Mouse (Mus musculus) liver, embryonic 14.5 days (tissue): ENCODE measurements around the gene Junb. TPM values are rescaled to one million over a fixed set of nuclear protein-coding genes. Genes with fewer than 3 reads are reported as not detected.
A peak's percentile ranks its signal among the peaks of the same experiment; 100 is the strongest.

Experiments
- ATAC-seq: fragments of 200-750 bp; cut with Nextera tagmentation; 2 replicates; pipeline ENCODE4 v1.8.0; 2017; ENCODE audit warnings: moderate number of reproducible peaks, mild to moderate bottlenecking, moderate library complexity; ENCODE audit not compliant: insufficient read depth
- DNase-seq, 3 experiments: peaks; one replicate each; pipeline ENCODE4 v3.0.0-alpha.2; 2012 to 2013; ENCODE audit warnings: low read depth in 3 of 3, low spot score in 3 of 3
- H3K27ac ChIP-seq: fragments of 300-500 bp; sonication (generic); 2 replicates; pipeline ENCODE4 v1.5.1; 2014; ENCODE audit warnings: moderate library complexity, mild to moderate bottlenecking, control low read depth, inconsistent platforms
- H3K27me3 ChIP-seq: fragments of 300-500 bp; sonication (generic); 2 replicates; pipeline ENCODE4 v1.6.1; 2014; ENCODE audit warnings: mild to moderate bottlenecking, low read length, moderate library complexity; ENCODE audit not compliant: control insufficient read depth, insufficient read depth
- H3K36me3 ChIP-seq: fragments of 300-500 bp; sonication (generic); replicated peaks from 2 replicates; pipeline ENCODE4 v1.6.1; 2014; ENCODE audit warnings: low read depth; ENCODE audit not compliant: control insufficient read depth, insufficient read depth
- H3K4me1 ChIP-seq, 2 experiments: fragments of 200-500 bp in 1 of 2; fragments of 300-500 bp in 1 of 2; sonication (generic) in 1 of 2; replicated peaks; 2 replicates each; pipeline ENCODE4 v1.6.1; 2012 to 2014; ENCODE audit warnings: antibody characterized with exemption in 1 of 2, inconsistent platforms in 1 of 2, low read length in 1 of 2; ENCODE audit not compliant: control insufficient read depth in 2 of 2, insufficient read depth in 2 of 2
- H3K4me2 ChIP-seq: fragments of 300-500 bp; sonication (generic); 2 replicates; pipeline ENCODE4 v1.6.1; 2014; ENCODE audit warnings: low read depth, mild to moderate bottlenecking, control low read depth, moderate library complexity
- H3K4me3 ChIP-seq, 2 experiments: fragments of 200-500 bp in 1 of 2; fragments of 300-500 bp in 1 of 2; sonication (generic) in 1 of 2; 2 replicates each; pipeline ENCODE4 v1.5.1; 2012 to 2014; ENCODE audit warnings: low read depth in 2 of 2, low read length in 2 of 2, mild to moderate bottlenecking in 2 of 2, control low read depth in 1 of 2, inconsistent platforms in 1 of 2, moderate library complexity in 1 of 2; ENCODE audit not compliant: insufficient read depth in 1 of 2
- H3K9ac ChIP-seq: fragments of 300-500 bp; sonication (generic); replicated peaks from 2 replicates; pipeline ENCODE4 v1.6.1; 2014; ENCODE audit warnings: mild to moderate bottlenecking, control low read depth, moderate library complexity
- H3K9me3 ChIP-seq: fragments of 300-500 bp; sonication (generic); 2 replicates; pipeline ENCODE4 v1.6.1; 2016; ENCODE audit warnings: low read length, mixed read lengths; ENCODE audit not compliant: control insufficient read depth
- CTCF ChIP-seq: IDR thresholded peaks from 2 replicates; pipeline ENCODE4 v1.5.1; 2016; ENCODE audit warnings: antibody characterized with exemption, low read depth, control low read depth
- EP300 ChIP-seq: IDR thresholded peaks from 2 replicates; pipeline ENCODE4 v1.6.1; 2016; ENCODE audit warnings: antibody characterized with exemption, low read depth
- WGBS: fragments of 180-500 bp; shearing (Covaris S2); extraction: QIAGEN DNeasy Blood & Tissue Kit; methylation state at CpG from one replicate; pipeline ENCODE4 v1.1.7; 2014; ENCODE audit not compliant: insufficient replicate concordance; 5-methylcytosine and 5-hydroxymethylcytosine counted together
- polyA plus RNA-seq, 2 experiments: library from polyadenylated mRNA; depleted of rRNA in 1 of 2; stranded (reverse) in 1 of 2; unstranded in 1 of 2; fragments of >200 nt; fragmentation: Nextera tagmentation in 1 of 2; extraction: Ambion mirVana in 1 of 2; gene quantifications; 2 replicates each; pipeline versions ENCODE4 v1.2.1 to v1.2.3; 2012 to 2014

Gene Junb
- polyA plus RNA-seq, 2 experiments = 8.3 to 10.5 TPM

- no peaks in the 10 kb centered on the region for H3K9me3 ChIP-seq
- no peak overlapping the region for H3K9ac ChIP-seq
- no peak overlapping the region for H3K4me3 ChIP-seq
- no peak overlapping the region for H3K4me2 ChIP-seq
- H3K4me1 ChIP-seq = peaks cover 0 to 4% of the 10 kb centered on the region in 2 experiments; a peak in 2 of 4 replicates
- no peaks in the 10 kb centered on the region for H3K27me3 ChIP-seq
- TF ChIP-seq CTCF = no peak
- TF ChIP-seq EP300 = no peak
- 74% methylated on average over 5 of the region's 5 CpGs for WGBS
- DNase-seq (no peak), ATAC-seq (no peak)
- H3K36me3 ChIP-seq = no peaks in the 10 kb centered on the region
- H3K27ac ChIP-seq = no peak overlapping the region
Observed at GRCm38 (mm10) chr8:84996978-84997377, 18.5 kb upstream of the Junb start.

GRCm38 (mm10) chr8:84995680-84996079 is 17.2 kb upstream of the Junb start:
- H3K4me3 ChIP-seq = no peak overlapping the region
- WGBS = 59% methylated on average over 25 of the region's 25 CpGs
- H3K27me3 ChIP-seq = no peaks in the 10 kb centered on the region
- peaks cover 5 to 11% of the 10 kb centered on the region in 2 experiments for H3K4me1 ChIP-seq
- no peaks in the 10 kb centered on the region for H3K36me3 ChIP-seq
- TF ChIP-seq EP300 (no peak), CTCF (no peak)
- no peak overlapping the region for H3K4me2 ChIP-seq
- DNase-seq = no peak
- H3K9me3 ChIP-seq = no peaks in the 10 kb centered on the region
- H3K27ac ChIP-seq = no peak overlapping the region
- no peak overlapping the region for H3K9ac ChIP-seq
- ATAC-seq = no peak

GRCm38 (mm10) chr8:84994375-84994774 is 15.9 kb upstream of the Junb start:
- Histone ChIP-seq H3K27me3 (no peaks in the 10 kb centered on the region), H3K36me3 (no peaks in the 10 kb centered on the region), H3K27ac (no peak overlapping the region), H3K9ac (no peak overlapping the region), H3K9me3 (no peaks in the 10 kb centered on the region), H3K4me1 (peaks cover 8 to 14% of the 10 kb centered on the region in 2 experiments), H3K4me3 (no peak overlapping the region), H3K4me2 (no peak overlapping the region)
- 88% methylated on average over 9 of the region's 9 CpGs for WGBS
- DNase-seq = no peak
- TF ChIP-seq EP300 (no peak), CTCF (no peak)
- no peak for ATAC-seq

- TF ChIP-seq CTCF (no peak), EP300 (no peak)
- Histone ChIP-seq H3K27ac (peak overlapping the region; percentile 36), H3K4me3 (peak overlapping the region; percentile 55 to 59), H3K9me3 (no peaks in the 10 kb centered on the region), H3K27me3 (no peaks in the 10 kb centered on the region), H3K36me3 (no peaks in the 10 kb centered on the region), H3K4me2 (peak overlapping the region; percentile 88), H3K4me1 (peaks cover 25 to 27% of the 10 kb centered on the region in 2 experiments), H3K9ac (peak overlapping the region; percentile 58)
- DNase-seq = peak in 1 of 3 experiments; percentile 83
- ATAC-seq = peak; percentile 58
- 2% methylated on average over 15 of the region's 15 CpGs for WGBS
Observed at GRCm38 (mm10) chr8:84990836-84991235, 12.3 kb upstream of the Junb start.

- peak; percentile 84 for ATAC-seq
- Histone ChIP-seq H3K4me2 (peak within 1 kb of the TSS; percentile 88), H3K4me1 (peaks cover 27 to 29% of the 10 kb centered on the region in 2 experiments), H3K9me3 (no peaks in the 10 kb centered on the region), H3K27ac (peak within 1 kb of the TSS; percentile 87), H3K36me3 (no peaks in the 10 kb centered on the region), H3K27me3 (no peaks in the 10 kb centered on the region), H3K4me3 (peak within 1 kb of the TSS; percentile 55 to 59), H3K9ac (peak within 1 kb of the TSS; percentile 81)
- WGBS = under 1% methylated on average over 28 of the region's 28 CpGs
- TF ChIP-seq CTCF = peak; percentile 98
- no peak for TF ChIP-seq EP300
- peak; percentile 98 to 99 (median 98) for DNase-seq
Observed at GRCm38 (mm10) chr8:84990349-84990748, 11.8 kb upstream of the Junb start, which contains the start of gene Hook2. Hook2 (plus strand) TSS chr8:84990603.
